Mouse (Mus musculus) hindbrain, embryonic 16.5 days (tissue): Measurements from ENCODE around the gene Nptx1. TPM values are rescaled to one million over a fixed set of nuclear protein-coding genes. Genes with fewer than 3 reads are reported as not detected.

Experiments
- ATAC-seq: fragments of 200-750 bp; cut with Nextera tagmentation; 2 replicates; pipeline ENCODE4 v1.8.0; 2017; ENCODE audit warnings: moderate TSS enrichment, moderate library complexity
- H3K27ac ChIP-seq: fragments of 300-500 bp; sonication (generic); 2 replicates; pipeline ENCODE4 v1.5.1; 2014; ENCODE audit warnings: low read depth, mild to moderate bottlenecking, control low read depth, low read length, moderate library complexity
- H3K27me3 ChIP-seq: fragments of 300-500 bp; sonication (generic); replicated peaks from 2 replicates; pipeline ENCODE4 v1.6.1; 2014; ENCODE audit warnings: low read length; ENCODE audit not compliant: control insufficient read depth, insufficient read depth
- H3K36me3 ChIP-seq: fragments of 300-500 bp; sonication (generic); 2 replicates; pipeline ENCODE4 v1.6.1; 2014; ENCODE audit warnings: mild to moderate bottlenecking, low read length, moderate library complexity, mixed read lengths; ENCODE audit not compliant: control insufficient read depth, insufficient read depth
- H3K4me1 ChIP-seq: fragments of 300-500 bp; sonication (generic); 2 replicates; pipeline ENCODE4 v1.6.1; 2014; ENCODE audit warnings: low read depth, low read length; ENCODE audit not compliant: control insufficient read depth, insufficient read depth
- H3K4me2 ChIP-seq: fragments of 300-500 bp; sonication (generic); 2 replicates; pipeline ENCODE4 v1.6.1; 2014; ENCODE audit warnings: mild to moderate bottlenecking, low read length, control low read depth, moderate library complexity
- H3K4me3 ChIP-seq: fragments of 300-500 bp; sonication (generic); 2 replicates; pipeline ENCODE4 v1.5.1; 2014; ENCODE audit warnings: mild to moderate bottlenecking, low read length, control low read depth, moderate library complexity
- H3K9ac ChIP-seq: fragments of 300-500 bp; sonication (generic); 2 replicates; pipeline ENCODE4 v1.6.1; 2014; ENCODE audit warnings: low read depth, mild to moderate bottlenecking, control low read depth, low read length, moderate library complexity
- H3K9me3 ChIP-seq: fragments of 300-500 bp; sonication (generic); 2 replicates; pipeline ENCODE4 v1.6.1; 2014; ENCODE audit warnings: mild to moderate bottlenecking, low read length, moderate library complexity; ENCODE audit not compliant: control insufficient read depth
- WGBS: fragments of 180-500 bp; shearing (Covaris S2); extraction: QIAGEN DNeasy Blood & Tissue Kit; methylation state at CpG from one replicate; pipeline ENCODE4 v1.1.7; 2014; 5-methylcytosine and 5-hydroxymethylcytosine counted together
- polyA plus RNA-seq: library from polyadenylated mRNA; unstranded; fragments of >200 nt; fragmentation: Nextera tagmentation; extraction: Ambion mirVana; gene quantifications from 2 replicates; pipeline ENCODE4 v1.2.1, GENCODE M21; 2015

The Nptx1 gene
- polyA plus RNA-seq, 1 experiment from 2014 or later = 15.6 TPM

DNA sequence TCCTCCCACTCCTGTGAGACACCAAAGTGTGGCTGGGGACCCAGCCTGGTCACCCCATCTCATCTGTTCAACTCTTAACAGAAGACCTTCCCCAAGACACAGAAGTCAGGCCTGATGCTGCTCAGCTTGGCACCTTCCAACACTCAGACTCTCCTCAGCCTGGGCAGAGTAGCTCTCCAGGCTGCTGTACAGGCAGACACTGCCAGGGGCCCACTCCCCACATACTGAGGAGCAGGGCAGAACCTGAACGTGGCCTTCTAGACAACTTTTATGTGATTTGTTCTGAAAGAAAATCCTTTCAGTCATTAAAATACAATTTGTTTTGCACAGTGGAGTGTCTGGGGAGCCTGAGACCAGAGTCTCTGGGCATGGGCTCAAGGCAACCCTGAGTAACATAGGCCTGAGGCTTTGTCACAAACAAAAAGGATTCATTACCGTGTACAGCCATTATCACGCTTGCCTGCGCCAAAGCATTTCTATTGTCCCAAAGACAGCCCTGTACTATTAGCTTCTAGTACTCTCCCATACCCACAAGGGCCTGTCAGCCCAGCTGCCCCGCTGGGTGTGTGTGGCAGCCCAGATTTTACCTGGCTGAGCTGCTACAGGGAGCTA lies 38.3 kb downstream of the Nptx1 start:
- no peaks in the 10 kb centered on the region for H3K27me3 ChIP-seq
- no peak for ATAC-seq
- H3K4me1 ChIP-seq = peaks cover 6% of the 10 kb centered on the region
- H3K4me3 ChIP-seq = no peak overlapping the region
- no peak overlapping the region for H3K9ac ChIP-seq
- H3K9me3 ChIP-seq = no peaks in the 10 kb centered on the region
- no peak overlapping the region for H3K27ac ChIP-seq
- H3K4me2 ChIP-seq = no peak overlapping the region
- H3K36me3 ChIP-seq = peaks cover 8% of the 10 kb centered on the region; the same call in 1 of the 2 replicates
- WGBS = 22% methylated on average over 5 of the region's 5 CpGs

DNA sequence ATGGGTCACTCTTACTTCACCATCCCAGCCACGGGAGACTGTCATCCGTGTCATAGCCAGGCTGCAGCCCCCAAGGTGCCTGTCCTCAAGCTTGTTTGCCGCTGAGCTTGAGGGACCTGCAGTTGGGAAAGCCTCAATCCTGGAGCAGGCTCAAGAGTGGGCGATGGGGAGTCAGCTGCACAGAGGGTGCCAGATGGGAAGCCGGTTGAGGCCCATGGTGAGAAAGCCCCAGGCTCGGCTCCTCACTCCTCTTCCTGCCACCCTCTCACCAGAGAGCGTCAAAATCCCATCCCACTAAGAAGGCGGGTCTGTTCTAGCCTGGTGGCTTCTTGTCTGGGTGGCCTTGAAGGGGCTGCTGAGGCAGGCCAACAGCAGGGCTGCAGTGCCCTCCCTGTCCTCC lies 39.8 kb downstream of the Nptx1 start:
- Histone ChIP-seq H3K4me2 (no peak overlapping the region), H3K9me3 (no peaks in the 10 kb centered on the region), H3K36me3 (peaks cover 8% of the 10 kb centered on the region; the same call in 1 of the 2 replicates), H3K4me3 (no peak overlapping the region), H3K27ac (no peak overlapping the region), H3K27me3 (no peaks in the 10 kb centered on the region), H3K9ac (no peak overlapping the region), H3K4me1 (no peaks in the 10 kb centered on the region)
- ATAC-seq = no peak
- 80% methylated on average over 8 of the region's 8 CpGs for WGBS

DNA sequence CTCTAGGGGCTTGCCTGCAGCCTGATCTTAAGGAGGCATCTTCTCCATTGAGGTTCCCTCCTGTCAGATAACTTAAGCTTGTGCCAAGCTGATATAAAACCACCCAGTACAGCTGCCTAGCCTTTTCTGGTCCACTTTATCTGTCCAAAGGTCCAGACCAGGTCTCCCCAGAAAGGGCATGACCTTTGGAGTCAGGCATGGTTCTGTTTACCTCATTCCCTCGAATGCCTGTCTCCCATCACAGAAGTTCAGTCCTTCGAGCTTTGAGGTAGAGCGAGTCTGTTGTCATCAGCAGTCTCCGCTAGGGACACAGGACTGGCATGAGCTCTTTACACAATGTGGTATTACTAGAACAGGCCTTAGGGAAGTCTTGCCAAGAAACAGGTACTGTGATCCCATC lies 41.2 kb downstream of the Nptx1 start:
- H3K36me3 ChIP-seq = peaks cover 8% of the 10 kb centered on the region; the same call in 1 of the 2 replicates
- WGBS = 92% methylated on average over 4 of the region's 4 CpGs
- H3K27ac ChIP-seq = no peak overlapping the region
- H3K9me3 ChIP-seq = no peaks in the 10 kb centered on the region
- no peak for ATAC-seq
- H3K9ac ChIP-seq = no peak overlapping the region
- H3K27me3 ChIP-seq = no peaks in the 10 kb centered on the region
- no peaks in the 10 kb centered on the region for H3K4me1 ChIP-seq
- H3K4me3 ChIP-seq = no peak overlapping the region
- H3K4me2 ChIP-seq = no peak overlapping the region

DNA sequence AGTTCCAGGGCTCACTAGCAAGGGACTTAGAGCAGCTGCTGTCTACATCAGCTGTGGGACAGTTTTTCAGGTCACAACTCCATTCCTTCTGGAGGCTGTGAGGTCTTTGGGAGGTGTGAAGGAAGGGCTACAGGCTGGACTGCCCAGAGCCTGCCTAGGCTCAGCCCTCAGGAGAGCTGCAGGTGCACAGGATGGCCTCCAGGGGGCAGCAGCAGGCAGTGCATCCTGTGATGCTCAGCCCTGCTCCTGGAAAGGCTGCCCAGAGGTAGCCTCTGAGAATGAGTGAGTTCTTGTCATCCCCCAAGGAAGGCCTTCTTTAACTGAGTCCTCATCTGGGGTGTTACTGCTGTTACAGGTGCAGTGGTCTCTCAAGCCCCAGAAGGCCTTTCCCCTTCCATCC lies 43.9 kb downstream of the Nptx1 start:
- peak; percentile 74 for ATAC-seq
- no peak overlapping the region for H3K4me2 ChIP-seq
- H3K4me3 ChIP-seq = no peak overlapping the region
- no peaks in the 10 kb centered on the region for H3K27me3 ChIP-seq
- no peaks in the 10 kb centered on the region for H3K9me3 ChIP-seq
- H3K9ac ChIP-seq = no peak overlapping the region
- H3K36me3 ChIP-seq = peaks cover 11% of the 10 kb centered on the region; the same call in 1 of the 2 replicates
- H3K27ac ChIP-seq = no peak overlapping the region
- no peaks in the 10 kb centered on the region for H3K4me1 ChIP-seq

DNA sequence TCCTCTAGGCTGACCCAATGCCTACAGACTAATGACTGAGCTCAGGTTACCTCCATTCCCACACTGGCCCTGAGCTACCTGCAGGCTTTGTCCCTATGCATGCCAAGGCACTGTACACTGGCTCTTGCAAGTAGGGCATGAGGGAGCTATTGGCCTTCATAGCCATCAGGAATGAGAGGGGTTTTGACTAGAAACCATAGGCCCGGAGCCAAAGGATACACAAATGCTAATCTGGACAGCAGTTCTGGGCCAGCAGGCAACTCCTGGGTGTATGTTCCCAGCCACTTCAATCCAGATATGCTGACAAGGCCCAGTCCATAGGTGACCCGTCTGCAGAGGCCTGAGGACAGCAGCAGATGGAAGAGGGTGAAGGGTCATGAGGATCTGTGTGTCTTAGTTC lies 47.5 kb downstream of the Nptx1 start:
- no peak for ATAC-seq
- no peak overlapping the region for H3K27ac ChIP-seq
- H3K9ac ChIP-seq = no peak overlapping the region
- no peaks in the 10 kb centered on the region for H3K9me3 ChIP-seq
- peaks cover 2% of the 10 kb centered on the region; the same call in 1 of the 2 replicates for H3K36me3 ChIP-seq
- no peak overlapping the region for H3K4me3 ChIP-seq
- H3K4me1 ChIP-seq = no peaks in the 10 kb centered on the region
- WGBS = 89% methylated on average over 2 of the region's 2 CpGs
- no peak overlapping the region for H3K4me2 ChIP-seq
- H3K27me3 ChIP-seq = no peaks in the 10 kb centered on the region

- Histone ChIP-seq H3K27me3 (no peaks in the 10 kb centered on the region), H3K36me3 (peaks cover 2% of the 10 kb centered on the region; the same call in 1 of the 2 replicates), H3K9ac (no peak overlapping the region; the same call in 1 of the 2 replicates), H3K4me3 (no peak overlapping the region), H3K4me2 (no peak overlapping the region), H3K27ac (no peak overlapping the region), H3K9me3 (no peaks in the 10 kb centered on the region), H3K4me1 (no peaks in the 10 kb centered on the region)
- WGBS = 89% methylated on average over 4 of the region's 4 CpGs
- no peak for ATAC-seq
Observed at GRCm38 (mm10) chr11:119499297-119499696, 48.3 kb downstream of the Nptx1 start.

DNA sequence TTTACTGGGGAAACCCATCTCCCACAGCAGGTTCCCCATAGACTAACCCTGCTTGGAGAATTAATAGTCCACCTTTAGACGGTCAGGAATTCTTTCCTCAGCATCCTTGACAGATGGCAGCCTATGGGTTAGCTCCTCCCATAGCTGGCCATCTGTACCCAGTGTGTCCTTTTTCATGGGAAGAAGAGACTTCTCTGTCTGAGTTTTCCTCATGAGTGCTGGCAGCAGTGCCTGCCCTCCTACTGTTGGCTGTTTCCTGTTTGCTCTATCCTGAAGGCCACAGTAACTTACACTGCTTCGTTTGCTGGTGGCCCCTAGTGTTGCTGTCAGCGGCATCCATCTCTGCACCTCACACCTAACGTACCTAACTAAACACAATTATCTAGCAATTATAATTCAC lies 50.1 kb downstream of the Nptx1 start:
- no peak for ATAC-seq
- WGBS = 64% methylated on average over 4 of the region's 4 CpGs
- H3K4me1 ChIP-seq = peaks cover 10% of the 10 kb centered on the region
- H3K9ac ChIP-seq = no peak overlapping the region
- no peaks in the 10 kb centered on the region for H3K27me3 ChIP-seq
- no peak overlapping the region for H3K4me3 ChIP-seq
- H3K4me2 ChIP-seq = no peak overlapping the region
- no peaks in the 10 kb centered on the region for H3K9me3 ChIP-seq
- H3K27ac ChIP-seq = no peak overlapping the region
- H3K36me3 ChIP-seq = peaks cover 2% of the 10 kb centered on the region

- ATAC-seq = no peak
- Histone ChIP-seq H3K27ac (no peak overlapping the region), H3K4me2 (no peak overlapping the region), H3K36me3 (peaks cover 2% of the 10 kb centered on the region), H3K9me3 (no peaks in the 10 kb centered on the region), H3K4me3 (no peak overlapping the region), H3K27me3 (no peaks in the 10 kb centered on the region), H3K4me1 (peaks cover 16% of the 10 kb centered on the region), H3K9ac (no peak overlapping the region)
- WGBS = 93% methylated on average over 5 of the region's 5 CpGs
Observed at GRCm38 (mm10) chr11:119496147-119496546, 51.4 kb downstream of the Nptx1 start.

GRCm38 (mm10) chr11:119493516-119493915 lies 54.0 kb downstream of the Nptx1 start:
- no peak overlapping the region for H3K9ac ChIP-seq
- no peak overlapping the region for H3K27ac ChIP-seq
- no peak for ATAC-seq
- H3K36me3 ChIP-seq = no peaks in the 10 kb centered on the region; the same call in 1 of the 2 replicates
- WGBS = 75% methylated on average over 4 of the region's 4 CpGs
- H3K4me1 ChIP-seq = peaks cover 21% of the 10 kb centered on the region
- H3K4me3 ChIP-seq = no peak overlapping the region
- no peaks in the 10 kb centered on the region for H3K27me3 ChIP-seq
- H3K4me2 ChIP-seq = no peak overlapping the region
- no peaks in the 10 kb centered on the region for H3K9me3 ChIP-seq
